Mouse (Mus musculus) erythroblast, embryonic 14.5 days (primary cell): ENCODE data around the gene Egln3.

Experiments used
- GATA1 ChIP-seq: IDR thresholded peaks from 2 replicates; pipeline ENCODE4 v1.6.1; 2012; ENCODE audit warnings: low read length, inconsistent platforms, mixed read lengths
- TAL1 ChIP-seq: IDR thresholded peaks from 3 replicates; pipeline ENCODE4 v1.6.1; 2012; ENCODE audit warnings: low read length, inconsistent platforms, mixed read lengths

- TF ChIP-seq TAL1 (no peak), GATA1 (no peak)
Observed at GRCm38 (mm10) chr12:54205195-54205594, 1.5 kb upstream of the Egln3 start.
